Mouse (Mus musculus) testis, adult 2 months (tissue): Measurements from ENCODE around the gene Upp2. TPM values are rescaled to one million over a fixed set of nuclear protein-coding genes. Genes with fewer than 3 reads are reported as not detected.

Experiments
- H3K27ac ChIP-seq: fragments of 200-500 bp; 2 replicates; pipeline ENCODE4 v1.5.1; 2012; ENCODE audit warnings: low read depth, low read length; ENCODE audit not compliant: control insufficient read depth, insufficient read depth
- H3K27me3 ChIP-seq: fragments of 200-500 bp; 2 replicates; pipeline ENCODE4 v1.6.1; 2012; ENCODE audit warnings: mild to moderate bottlenecking, low read length, moderate library complexity; ENCODE audit not compliant: control insufficient read depth, insufficient read depth
- H3K36me3 ChIP-seq: fragments of 200-500 bp; 2 replicates; pipeline ENCODE4 v1.6.1; 2012; ENCODE audit warnings: mild to moderate bottlenecking, low read length; ENCODE audit not compliant: control insufficient read depth, insufficient read depth
- H3K4me1 ChIP-seq: fragments of 200-500 bp; 2 replicates; pipeline ENCODE4 v1.6.1; 2012; ENCODE audit warnings: low read length; ENCODE audit not compliant: control insufficient read depth, insufficient read depth
- H3K4me3 ChIP-seq: fragments of 200-500 bp; 2 replicates; pipeline ENCODE4 v1.5.1; 2012; ENCODE audit warnings: low read depth, mild to moderate bottlenecking, low read length, moderate library complexity, mixed read lengths; ENCODE audit not compliant: control insufficient read depth
- CTCF ChIP-seq: fragments of 200-500 bp; IDR thresholded peaks from 2 replicates; pipeline ENCODE4 v1.5.1; 2012; ENCODE audit warnings: low read depth, mild to moderate bottlenecking, inconsistent platforms, low read length, moderate library complexity; ENCODE audit not compliant: control insufficient read depth, insufficient read depth, insufficient replicate concordance
- POLR2A ChIP-seq: fragments of 200-500 bp; IDR thresholded peaks from 2 replicates; pipeline ENCODE4 v1.6.1; 2012; ENCODE audit warnings: low read depth, mild to moderate bottlenecking, inconsistent platforms, low read length, moderate library complexity; ENCODE audit not compliant: control insufficient read depth
- polyA plus RNA-seq: library from polyadenylated mRNA; depleted of rRNA; stranded (reverse); fragments of >200 nt; gene quantifications from 2 replicates; pipeline ENCODE4 v1.2.3, GENCODE M21; 2012

The Upp2 gene
- polyA plus RNA-seq, 1 experiment = 7.0 TPM

DNA sequence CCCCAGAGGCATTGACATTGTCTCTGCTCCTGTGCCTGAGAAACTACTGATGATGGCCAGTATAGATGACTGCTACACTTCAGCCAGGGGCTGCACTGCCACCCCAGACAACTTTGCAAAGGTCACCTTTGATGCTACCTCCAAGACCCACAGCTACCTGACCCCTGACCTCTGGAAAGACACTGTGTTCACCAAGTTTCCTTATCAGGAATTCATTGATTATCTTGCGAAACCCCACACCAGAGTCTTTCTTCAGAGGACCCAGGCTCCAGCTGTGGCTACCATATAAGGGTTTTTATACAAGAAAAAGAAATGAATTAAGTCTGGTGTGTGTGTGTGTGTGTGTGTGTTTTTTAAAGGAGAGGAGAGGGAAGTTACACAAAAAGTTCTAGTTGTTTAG is 174.1 kb downstream of the Upp2 start:
- Histone ChIP-seq H3K4me3 (no peak overlapping the region), H3K4me1 (no peaks in the 10 kb centered on the region), H3K27me3 (no peaks in the 10 kb centered on the region), H3K36me3 (no peaks in the 10 kb centered on the region), H3K27ac (no peak overlapping the region)
- TF ChIP-seq POLR2A (no peak), CTCF (no peak)

DNA sequence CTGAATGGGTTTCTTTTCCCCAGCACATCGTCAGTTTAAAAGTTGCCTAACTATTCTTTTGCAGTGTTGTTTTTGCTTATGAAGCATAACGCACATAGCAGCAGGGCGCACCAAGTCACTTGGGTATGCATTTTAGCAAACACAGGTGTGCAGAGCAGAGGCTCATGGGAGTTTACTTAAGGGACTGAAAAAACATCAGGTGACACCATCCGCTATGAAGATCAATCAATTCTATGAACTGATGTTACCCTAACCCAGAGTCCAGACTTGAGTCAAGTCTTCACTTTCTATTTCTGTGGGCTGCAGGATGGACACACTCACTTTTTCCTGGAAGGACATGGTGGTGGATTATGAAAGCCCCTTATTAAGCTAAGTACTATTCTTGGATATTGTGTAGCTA is 174.9 kb downstream of the Upp2 start:
- no peak overlapping the region for H3K4me3 ChIP-seq
- TF ChIP-seq CTCF (no peak), POLR2A (no peak)
- H3K4me1 ChIP-seq = no peaks in the 10 kb centered on the region
- H3K27me3 ChIP-seq = no peaks in the 10 kb centered on the region
- H3K36me3 ChIP-seq = no peaks in the 10 kb centered on the region
- H3K27ac ChIP-seq = no peak overlapping the region

DNA sequence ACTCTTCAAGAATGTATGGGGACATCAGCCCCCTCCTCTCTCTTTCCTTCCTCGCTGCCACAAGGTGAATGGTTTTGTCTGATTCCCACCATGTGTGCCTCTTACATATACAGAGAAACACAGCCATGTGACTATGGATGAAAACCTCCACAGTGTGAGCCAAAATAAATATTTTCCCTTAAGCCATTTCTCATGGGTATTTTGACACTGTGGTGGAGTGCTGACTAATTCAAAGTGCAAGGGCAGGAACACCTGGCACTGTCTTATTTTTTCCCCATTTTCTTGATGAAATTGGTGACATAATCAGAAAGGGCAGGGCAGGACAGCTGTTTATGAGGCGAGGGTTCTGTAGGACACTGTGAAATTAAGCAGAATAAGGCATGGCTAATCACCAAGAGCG is 176.3 kb downstream of the Upp2 start:
- no peaks in the 10 kb centered on the region for H3K4me1 ChIP-seq
- no peaks in the 10 kb centered on the region for H3K36me3 ChIP-seq
- H3K4me3 ChIP-seq = no peak overlapping the region
- no peaks in the 10 kb centered on the region for H3K27me3 ChIP-seq
- TF ChIP-seq POLR2A = no peak
- no peak for TF ChIP-seq CTCF
- H3K27ac ChIP-seq = no peak overlapping the region

DNA sequence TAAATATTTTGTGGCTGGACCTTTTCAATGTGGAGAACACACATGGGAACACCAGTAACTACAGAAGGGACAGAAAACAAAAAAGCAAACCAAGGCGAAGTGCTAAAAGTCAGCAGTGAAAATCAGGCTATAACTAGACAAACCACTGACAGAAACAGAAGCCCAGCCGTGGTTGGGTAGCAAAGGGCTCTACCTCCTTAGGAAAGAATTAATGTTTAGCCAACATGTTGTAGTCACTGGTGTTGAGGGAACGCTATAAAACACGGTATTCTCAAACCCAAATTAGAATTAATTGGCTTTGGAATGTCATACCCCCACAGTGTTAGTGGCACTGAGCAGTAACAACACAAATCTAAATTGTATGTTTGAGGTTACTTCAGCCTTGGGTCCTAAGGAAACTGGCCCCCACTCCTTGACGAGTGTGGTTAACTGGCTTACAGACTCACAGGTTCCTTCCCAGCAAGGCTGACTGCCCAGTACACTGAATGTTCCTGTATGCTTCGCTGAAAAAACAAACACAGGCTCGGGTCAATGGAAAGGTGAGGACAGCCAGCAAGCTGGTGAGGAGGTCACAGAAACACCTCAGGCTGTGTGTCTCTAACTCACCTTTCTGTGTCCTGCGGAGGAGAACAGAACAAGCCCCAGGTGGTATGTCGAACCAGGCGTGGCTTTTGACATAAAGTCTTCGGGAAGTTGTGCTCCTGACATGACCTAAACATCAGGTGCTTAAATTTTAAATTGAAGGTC is 180.6 kb downstream of the Upp2 start:
- Histone ChIP-seq H3K4me1 (no peaks in the 10 kb centered on the region), H3K4me3 (no peak overlapping the region), H3K27ac (no peak overlapping the region), H3K36me3 (no peaks in the 10 kb centered on the region), H3K27me3 (no peaks in the 10 kb centered on the region)
- no peak for TF ChIP-seq POLR2A

DNA sequence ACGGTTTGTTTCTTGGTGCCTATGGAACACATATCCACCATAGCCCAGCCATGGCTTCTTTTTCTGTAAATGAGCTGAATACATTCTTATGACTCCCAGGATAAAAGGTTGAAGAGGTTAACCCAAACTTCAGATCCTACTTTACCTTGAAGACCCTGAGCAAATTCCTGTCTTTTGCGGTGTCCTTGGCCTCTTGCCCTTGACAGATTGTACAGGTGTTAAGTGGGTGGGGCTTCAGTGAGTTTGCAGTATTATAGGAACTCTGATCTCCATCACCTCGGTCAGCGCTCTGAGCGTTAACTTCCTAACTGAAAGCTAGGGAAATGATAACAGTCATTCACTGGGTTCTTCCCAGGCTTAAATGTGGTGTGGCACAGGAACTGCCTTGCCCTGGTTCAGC is 181.2 kb downstream of the Upp2 start:
- H3K27me3 ChIP-seq = no peaks in the 10 kb centered on the region
- TF ChIP-seq CTCF (no peak), POLR2A (no peak)
- no peak overlapping the region for H3K27ac ChIP-seq
- H3K4me1 ChIP-seq = no peaks in the 10 kb centered on the region
- H3K36me3 ChIP-seq = no peaks in the 10 kb centered on the region
- H3K4me3 ChIP-seq = no peak overlapping the region

DNA sequence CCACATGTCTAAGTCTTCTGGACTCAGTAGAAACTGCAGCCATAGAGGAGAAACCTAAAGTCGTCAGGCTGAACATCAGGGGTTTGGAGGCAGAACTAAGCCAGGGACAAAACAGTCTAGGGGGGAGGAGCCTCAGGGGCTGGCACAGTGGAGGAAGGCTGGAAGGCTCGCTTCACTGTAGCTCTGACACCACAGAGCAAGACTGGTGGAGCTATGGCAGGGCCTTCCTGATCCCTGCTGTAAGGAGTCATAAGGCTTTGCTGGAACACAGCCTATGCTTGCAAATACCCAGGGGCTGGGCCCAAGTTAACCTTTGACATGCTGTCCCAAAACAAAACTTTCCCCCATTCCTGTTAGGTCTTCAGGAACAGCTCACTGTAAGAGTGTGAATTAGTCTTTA is 185.8 kb downstream of the Upp2 start:
- H3K4me1 ChIP-seq = no peaks in the 10 kb centered on the region
- TF ChIP-seq CTCF (no peak), POLR2A (no peak)

DNA sequence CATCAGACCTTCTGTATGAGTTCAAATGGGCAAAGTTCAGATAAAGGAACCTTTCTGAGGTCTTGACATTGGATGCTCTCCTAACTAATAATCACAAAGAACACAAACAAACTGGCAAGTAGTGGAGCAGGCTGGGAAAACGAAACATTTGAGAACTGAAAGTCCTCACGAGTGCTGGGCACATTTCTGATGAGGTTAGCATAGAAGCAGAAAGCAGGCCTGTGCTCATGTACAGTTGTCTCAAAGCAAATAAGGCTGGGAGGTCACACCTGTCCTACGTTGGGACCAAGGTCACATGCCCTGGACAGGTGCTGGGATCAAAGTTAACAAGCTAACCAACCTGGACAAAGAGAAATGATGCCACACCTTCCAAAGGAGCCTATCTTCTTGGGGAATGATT is 187.6 kb downstream of the Upp2 start:
- Histone ChIP-seq H3K4me3 (no peak overlapping the region), H3K27me3 (no peaks in the 10 kb centered on the region)
- TF ChIP-seq POLR2A (no peak), CTCF (no peak)

More for the DNA sequence above, 185.8 kb downstream of the Upp2 start:
- Histone ChIP-seq H3K4me3 (no peak overlapping the region), H3K27me3 (no peaks in the 10 kb centered on the region), H3K36me3 (no peaks in the 10 kb centered on the region), H3K27ac (no peak overlapping the region)

DNA sequence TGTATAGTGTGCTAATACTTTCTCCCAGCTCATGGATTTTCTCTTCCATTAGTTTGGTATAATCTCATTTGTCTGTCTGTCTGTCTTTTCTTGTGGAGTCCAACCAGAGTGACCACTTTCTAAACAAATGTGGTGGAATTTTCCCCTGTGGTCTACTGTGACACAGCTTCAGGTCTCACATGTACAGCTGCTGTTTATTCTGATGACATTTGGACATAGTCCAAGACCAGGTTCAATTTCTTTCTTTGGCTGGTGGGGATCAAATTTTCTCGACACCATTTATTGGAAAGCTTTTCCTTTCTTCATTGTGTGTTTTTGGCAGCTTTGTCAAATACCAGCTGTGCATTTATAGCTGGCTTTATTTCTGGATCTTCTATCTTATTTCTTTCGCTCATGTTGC is 191.0 kb downstream of the Upp2 start:
- Histone ChIP-seq H3K4me3 (no peak overlapping the region), H3K27me3 (no peaks in the 10 kb centered on the region), H3K36me3 (no peaks in the 10 kb centered on the region), H3K4me1 (no peaks in the 10 kb centered on the region), H3K27ac (no peak overlapping the region)
- TF ChIP-seq CTCF (no peak), POLR2A (no peak)

More for the DNA sequence above, 187.6 kb downstream of the Upp2 start:
- Histone ChIP-seq H3K27ac (no peak overlapping the region), H3K36me3 (no peaks in the 10 kb centered on the region), H3K4me1 (no peaks in the 10 kb centered on the region)
